Mouse (Mus musculus) CH12.LX (cell line): Measurements from ENCODE around the gene Atxn7l1.

Experiments
- BHLHE40 ChIP-seq: IDR thresholded peaks from 2 replicates; pipeline ENCODE4 v1.6.1; 2011; ENCODE audit warnings: mild to moderate bottlenecking, low read depth, low read length, improper control_type of control experiment
- CTCF ChIP-seq, 2 experiments: IDR thresholded peaks in 1 of 2; conservative IDR thresholded peaks in 1 of 2; 2 replicates each; pipeline ENCODE4 v1.5.1; 2011 to 2012; ENCODE audit warnings: low read depth in 2 of 2, low read length in 2 of 2, improper control_type of control experiment in 1 of 2, inconsistent platforms in 1 of 2, mild to moderate bottlenecking in 1 of 2, moderate library complexity in 1 of 2
- E2F4 ChIP-seq: IDR thresholded peaks from 2 replicates; pipeline ENCODE4 v1.6.1; 2011; ENCODE audit warnings: low read depth, low read length, improper control_type of control experiment; ENCODE audit not compliant: insufficient replicate concordance
- EP300 ChIP-seq: IDR thresholded peaks from 2 replicates; pipeline ENCODE4 v1.6.1; 2011; ENCODE audit warnings: low read length, improper control_type of control experiment
- MAX ChIP-seq: IDR thresholded peaks from 2 replicates; pipeline ENCODE4 v1.6.1; 2011; ENCODE audit warnings: low read length, improper control_type of control experiment
- MXI1 ChIP-seq: IDR thresholded peaks from 2 replicates; pipeline ENCODE4 v1.6.1; 2011; ENCODE audit warnings: mild to moderate bottlenecking, low read depth, low read length, improper control_type of control experiment
- POLR2A ChIP-seq: IDR thresholded peaks from 2 replicates; pipeline ENCODE4 v1.6.1; 2011; ENCODE audit warnings: low read depth, mild to moderate bottlenecking, improper control_type of control experiment, low read length
- RAD21 ChIP-seq: IDR thresholded peaks from 2 replicates; pipeline ENCODE4 v1.6.1; 2011; ENCODE audit warnings: low read depth, mild to moderate bottlenecking, low read length, improper control_type of control experiment, moderate library complexity
- TBP ChIP-seq: conservative IDR thresholded peaks from 2 replicates; pipeline ENCODE4 v1.6.1; 2011; ENCODE audit warnings: low read depth, low read length, improper control_type of control experiment
- UBTF ChIP-seq: IDR thresholded peaks from 2 replicates; pipeline ENCODE4 v1.6.1; 2012; ENCODE audit warnings: low read depth, mild to moderate bottlenecking, inconsistent platforms, low read length, improper control_type of control experiment, moderate library complexity
- USF1 ChIP-seq: IDR thresholded peaks from 2 replicates; pipeline ENCODE4 v1.6.1; 2014; ENCODE audit warnings: low read depth, mild to moderate bottlenecking, inconsistent platforms, low read length, improper control_type of control experiment
- USF2 ChIP-seq: conservative IDR thresholded peaks from 2 replicates; pipeline ENCODE4 v1.6.1; 2011; ENCODE audit warnings: low read depth, low read length, improper control_type of control experiment
- ZKSCAN1 ChIP-seq: IDR thresholded peaks from 2 replicates; pipeline ENCODE4 v1.6.1; 2012; ENCODE audit warnings: low read depth, inconsistent platforms, low read length, improper control_type of control experiment, borderline replicate concordance

- TF ChIP-seq BHLHE40 (no peak), USF1 (no peak), CTCF (conservative IDR thresholded peaks at IDR 0.05 in 1 of 2, IDR thresholded peaks at IDR 0.05 in 1 of 2; ENCODE audit: low read depth in 2 of 2, low read length in 2 of 2) (no peak), E2F4 (no peak), ZKSCAN1 (no peak), MXI1 (no peak), USF2 (no peak), UBTF (no peak), TBP (no peak), RAD21 (no peak), EP300 (no peak), POLR2A (no peak), MAX (no peak)
Observed at GRCm38 (mm10) chr12:33364511-33364910, 217.0 kb downstream of the Atxn7l1 start.
